Mouse (Mus musculus) intestine, embryonic 14.5 days (tissue): ENCODE data around the gene Traf6. TPM values are rescaled to one million over a fixed set of nuclear protein-coding genes. Genes with fewer than 3 reads are reported as not detected.
A peak's percentile ranks its signal among the peaks of the same experiment; 100 is the strongest.

Source experiments
- ATAC-seq: fragments of 200-750 bp; cut with Nextera tagmentation; replicated peaks from 2 replicates; pipeline ENCODE4 v1.8.0; 2017; ENCODE audit warnings: low read depth, moderate number of reproducible peaks, moderate TSS enrichment, moderate library complexity; ENCODE audit not compliant: low FRiP score, low TSS enrichment
- DNase-seq: peaks from one replicate; pipeline ENCODE4 v3.0.0-alpha.2; 2018; ENCODE audit warnings: low spot score
- H3K27ac ChIP-seq: fragments of 300-500 bp; sonication (generic); 2 replicates; pipeline ENCODE4 v1.5.1; 2014; ENCODE audit warnings: low read depth, mild to moderate bottlenecking, control low read depth
- H3K27me3 ChIP-seq: fragments of 300-500 bp; sonication (generic); replicated peaks from 2 replicates; pipeline ENCODE4 v1.6.1; 2014; ENCODE audit warnings: low read length, control low read depth; ENCODE audit not compliant: control insufficient read depth, insufficient read depth
- H3K36me3 ChIP-seq: fragments of 300-500 bp; sonication (generic); 2 replicates; pipeline ENCODE4 v1.6.1; 2014; ENCODE audit warnings: low read length, control low read depth; ENCODE audit not compliant: control insufficient read depth, insufficient read depth
- H3K4me1 ChIP-seq: fragments of 300-500 bp; sonication (generic); replicated peaks from 2 replicates; pipeline ENCODE4 v1.6.1; 2014; ENCODE audit warnings: low read length, control low read depth, mixed read lengths; ENCODE audit not compliant: control insufficient read depth, insufficient read depth
- H3K4me2 ChIP-seq: fragments of 300-500 bp; sonication (generic); 2 replicates; pipeline ENCODE4 v1.6.1; 2014; ENCODE audit warnings: low read length
- H3K4me3 ChIP-seq: fragments of 300-500 bp; sonication (generic); 2 replicates; pipeline ENCODE4 v1.5.1; 2014; ENCODE audit warnings: low read depth, low read length, control low read depth, mixed read lengths
- H3K9ac ChIP-seq: fragments of 300-500 bp; sonication (generic); 2 replicates; pipeline ENCODE4 v1.6.1; 2014; ENCODE audit warnings: mild to moderate bottlenecking, low read length
- H3K9me3 ChIP-seq: fragments of 300-500 bp; sonication (generic); 2 replicates; pipeline ENCODE4 v1.6.1; 2016; ENCODE audit warnings: low read length, control low read depth; ENCODE audit not compliant: control insufficient read depth
- WGBS: fragments of 180-500 bp; shearing (Covaris S2); extraction: QIAGEN DNeasy Blood & Tissue Kit; methylation state at CpG from one replicate; pipeline ENCODE4 v1.1.7; 2014; 5-methylcytosine and 5-hydroxymethylcytosine counted together
- polyA plus RNA-seq: library from polyadenylated mRNA; unstranded; fragments of >200 nt; fragmentation: Nextera tagmentation; extraction: Ambion mirVana; gene quantifications from 2 replicates; pipeline ENCODE4 v1.2.1, GENCODE M21; 2014

The Traf6 gene
- polyA plus RNA-seq, 1 experiment from 2014 or later: 14.1 TPM

DNA sequence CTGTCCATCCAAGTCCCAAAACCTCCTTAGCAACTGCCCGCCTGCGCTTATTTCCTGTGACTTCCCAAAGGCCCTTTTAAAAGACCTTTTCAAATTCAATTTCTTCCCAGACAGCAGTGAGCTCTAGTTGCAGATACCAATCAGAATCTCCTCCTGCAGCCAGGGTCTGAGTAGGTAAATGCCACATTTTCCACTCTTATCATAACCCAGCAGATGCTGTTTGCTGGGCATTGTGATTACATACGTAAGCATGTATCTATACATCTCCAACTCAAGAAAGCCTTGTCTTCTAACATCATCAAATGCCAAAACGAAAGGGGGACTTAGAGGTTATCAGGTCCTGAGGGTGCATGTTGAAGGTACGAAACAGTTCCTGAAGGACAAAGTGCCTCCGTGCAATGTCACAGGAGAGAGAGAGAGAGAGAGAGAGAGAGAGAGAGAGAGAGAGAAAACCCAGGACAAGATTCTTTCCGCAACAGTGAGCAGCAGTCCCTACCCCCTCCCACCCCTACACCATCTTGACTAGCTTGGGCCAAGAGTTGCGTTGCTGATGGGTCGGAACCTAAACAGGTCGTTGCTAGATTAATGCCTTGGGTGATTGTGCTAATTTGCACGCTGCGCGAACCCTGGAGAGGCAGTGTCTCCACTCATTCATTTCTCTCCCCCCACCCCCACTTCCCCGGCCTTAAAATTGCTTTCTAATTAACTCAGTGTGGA, 25.9 kb upstream of the Traf6 start:
- no peak for DNase-seq
- Histone ChIP-seq H3K4me2 (peak overlapping the region; percentile 39), H3K27me3 (no peaks in the 10 kb centered on the region), H3K9me3 (no peaks in the 10 kb centered on the region), H3K4me1 (0 out of 2 replicates have a peak, but pooled peaks cover 2% of the 10 kb centered on the region), H3K9ac (no peak overlapping the region), H3K4me3 (no peak overlapping the region), H3K27ac (no peak overlapping the region), H3K36me3 (no peaks in the 10 kb centered on the region)
- ATAC-seq: 0 out of 2 replicates have a peak, but pooled peaks have one; percentile 23
- WGBS: 47% methylated on average over 14 of the region's 14 CpGs

DNA sequence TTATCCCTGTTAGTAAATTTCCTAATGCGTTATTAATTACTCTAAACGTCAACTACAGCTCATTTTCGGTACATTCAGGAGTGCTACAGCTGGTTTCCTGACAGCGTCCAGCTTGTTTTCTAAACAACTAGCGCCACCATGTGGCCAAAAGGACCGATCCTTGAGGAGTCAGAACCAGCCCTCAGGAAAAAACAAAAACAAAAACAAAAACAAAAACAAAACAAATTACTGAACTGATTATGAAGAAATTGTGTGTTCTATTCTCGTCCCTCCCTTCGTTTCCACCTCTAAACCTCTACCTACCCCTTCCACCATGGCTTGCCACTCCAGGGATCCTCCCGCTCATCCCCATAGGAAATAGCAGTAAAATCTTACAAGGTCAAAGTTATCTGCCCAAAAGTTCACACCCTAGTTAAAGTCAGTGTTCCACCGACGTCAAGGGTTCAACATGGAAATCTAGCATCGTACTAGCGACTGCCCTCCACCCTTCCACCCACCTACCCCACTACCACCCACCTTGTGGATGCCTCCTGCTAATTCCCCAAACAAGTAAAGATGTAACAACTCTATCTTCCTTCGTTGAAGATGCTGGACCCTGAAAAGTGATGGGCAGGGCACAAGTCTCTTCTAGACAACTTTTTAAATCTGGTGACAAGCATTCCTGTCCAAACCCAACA, 25.2 kb upstream of the Traf6 start:
- Histone ChIP-seq H3K36me3 (no peaks in the 10 kb centered on the region), H3K4me3 (no peak overlapping the region), H3K9me3 (no peaks in the 10 kb centered on the region), H3K9ac (no peak overlapping the region), H3K27ac (no peak overlapping the region), H3K4me1 (0 out of 2 replicates have a peak, but pooled peaks cover 2% of the 10 kb centered on the region), H3K27me3 (no peaks in the 10 kb centered on the region), H3K4me2 (peak overlapping the region; percentile 39)
- ATAC-seq (0 out of 2 replicates have a peak, but pooled peaks have one; percentile 64), DNase-seq (peak; percentile 79)
- 18% methylated on average over 14 of the region's 14 CpGs for WGBS

DNA sequence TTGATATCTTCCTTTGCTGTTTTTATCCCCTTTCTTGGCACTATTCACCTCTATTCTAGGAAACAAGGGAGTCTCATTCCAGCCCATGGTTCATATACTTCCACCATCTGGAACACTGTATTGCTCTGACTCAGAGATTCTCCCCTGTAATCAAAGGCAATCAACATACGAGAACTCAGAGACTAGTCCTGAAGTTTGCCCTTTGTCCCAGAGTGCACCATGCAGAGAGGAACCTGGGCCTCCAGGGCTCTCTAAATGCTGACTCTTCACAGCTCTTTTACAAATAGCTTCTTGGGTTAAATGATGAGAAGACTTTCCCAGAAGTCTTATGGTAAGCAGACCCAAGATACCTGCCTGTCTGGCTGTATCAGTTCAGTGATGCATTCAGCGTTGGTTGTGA, 17.7 kb upstream of the Traf6 start:
- DNase-seq: no peak
- no peaks in the 10 kb centered on the region for H3K36me3 ChIP-seq
- no peak overlapping the region for H3K27ac ChIP-seq
- no peak overlapping the region for H3K4me2 ChIP-seq
- H3K4me1 ChIP-seq: no peaks in the 10 kb centered on the region
- no peak overlapping the region for H3K4me3 ChIP-seq
- no peak overlapping the region for H3K9ac ChIP-seq
- WGBS: 62% methylated on average over 2 of the region's 2 CpGs
- no peak for ATAC-seq
- no peaks in the 10 kb centered on the region for H3K27me3 ChIP-seq
- H3K9me3 ChIP-seq: no peaks in the 10 kb centered on the region

DNA sequence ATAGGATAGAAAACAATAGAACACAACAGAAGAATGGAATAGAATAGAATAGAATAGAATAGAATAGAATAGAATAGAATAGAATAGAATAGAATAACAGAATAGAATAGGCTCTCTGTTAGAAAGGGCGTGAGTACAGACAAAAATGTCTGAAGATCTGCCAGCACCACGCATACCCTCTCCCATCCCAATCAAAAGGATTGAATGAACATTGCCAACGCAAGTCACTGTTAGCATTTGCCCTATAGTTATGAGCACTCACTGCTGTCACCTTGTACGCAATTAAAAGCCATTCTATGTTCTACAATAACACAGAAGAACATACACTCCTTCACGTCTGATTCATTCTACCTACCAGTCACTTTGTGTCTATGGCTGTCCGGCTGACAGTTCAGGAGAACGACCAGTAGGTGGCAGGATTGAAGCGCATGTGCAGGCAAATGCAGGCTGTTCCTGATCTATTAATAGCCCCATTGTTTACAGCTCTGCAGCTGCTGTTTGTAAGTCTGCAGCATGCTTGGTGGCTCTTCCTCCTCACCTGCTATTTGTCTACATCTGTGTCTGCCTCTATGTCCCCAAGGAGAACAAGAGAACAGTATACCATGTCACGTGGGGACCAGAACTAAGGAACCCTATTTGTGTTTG, 13.0 kb upstream of the Traf6 start:
- no peak overlapping the region for H3K9ac ChIP-seq
- 23% methylated on average over 9 of the region's 9 CpGs for WGBS
- no peaks in the 10 kb centered on the region for H3K9me3 ChIP-seq
- ATAC-seq: peak; percentile 50
- H3K27ac ChIP-seq: no peak overlapping the region
- H3K4me2 ChIP-seq: no peak overlapping the region
- no peaks in the 10 kb centered on the region for H3K36me3 ChIP-seq
- no peaks in the 10 kb centered on the region for H3K27me3 ChIP-seq
- DNase-seq: peak; percentile 73
- no peak overlapping the region for H3K4me3 ChIP-seq
- no peaks in the 10 kb centered on the region for H3K4me1 ChIP-seq

DNA sequence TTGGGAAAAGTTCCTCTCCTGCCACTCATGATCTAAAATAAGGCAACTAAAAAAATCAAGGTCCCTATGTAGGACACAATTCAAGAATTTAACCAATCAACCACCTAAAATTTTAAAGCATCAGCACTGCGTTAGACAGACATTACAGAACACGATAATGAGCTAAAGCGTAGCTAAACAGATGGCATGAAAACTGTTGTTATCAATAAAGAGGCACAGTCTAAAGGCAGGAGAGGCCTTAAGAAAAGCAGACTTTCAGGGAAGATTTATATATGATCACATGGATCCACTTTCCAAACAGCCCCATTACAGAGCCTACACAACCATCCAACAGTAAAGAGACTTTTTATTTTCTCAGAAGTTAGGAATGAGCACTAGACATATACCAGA, 12.5 kb upstream of the Traf6 start:
- Histone ChIP-seq H3K36me3 (no peaks in the 10 kb centered on the region), H3K9ac (no peak overlapping the region), H3K4me2 (no peak overlapping the region), H3K4me3 (no peak overlapping the region), H3K4me1 (no peaks in the 10 kb centered on the region), H3K27me3 (no peaks in the 10 kb centered on the region), H3K9me3 (no peaks in the 10 kb centered on the region), H3K27ac (no peak overlapping the region)
- 90% methylated on average over 3 of the region's 3 CpGs for WGBS
- ATAC-seq (no peak), DNase-seq (no peak)

DNA sequence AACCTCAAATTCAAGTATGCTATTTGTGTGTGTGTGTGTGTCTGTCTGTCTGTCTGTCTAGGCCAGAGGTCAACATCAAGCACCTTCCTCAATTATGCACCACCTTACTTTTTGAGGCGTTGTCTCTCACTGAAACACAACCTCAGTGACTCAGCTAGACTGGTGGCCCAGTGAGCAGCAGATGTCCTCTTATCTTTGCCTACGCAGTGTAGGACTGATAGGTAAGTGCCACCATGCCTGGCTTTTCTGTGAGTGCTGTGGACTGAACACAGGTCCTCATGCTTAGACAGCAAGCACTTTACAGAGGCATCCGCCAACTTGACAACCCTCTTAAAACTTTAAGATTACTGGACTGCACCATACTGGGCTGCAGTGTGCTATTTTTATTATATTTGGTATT, 9.5 kb upstream of the Traf6 start:
- 90% methylated on average over 3 of the region's 3 CpGs for WGBS
- H3K27me3 ChIP-seq: no peaks in the 10 kb centered on the region
- DNase-seq: no peak

DNA sequence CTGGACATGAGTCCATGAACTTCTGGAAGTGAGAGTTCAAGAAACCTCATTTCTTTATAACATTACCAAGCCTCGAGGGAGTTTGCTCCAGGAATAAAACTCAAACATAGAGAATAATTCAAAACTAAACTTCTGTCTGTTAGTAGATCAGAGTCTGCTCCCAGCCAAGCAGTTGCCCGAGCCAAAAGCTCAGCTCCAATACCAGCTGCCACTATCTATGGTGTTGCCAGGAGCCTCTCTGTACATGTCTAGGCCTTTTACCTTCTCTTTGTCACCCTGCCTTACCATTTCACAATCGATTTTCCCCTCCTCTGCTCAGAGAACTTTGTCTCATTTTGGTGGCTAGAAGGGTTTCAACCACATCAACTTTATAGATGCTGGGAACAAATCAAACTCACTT, 4.7 kb upstream of the Traf6 start:
- no peaks in the 10 kb centered on the region for H3K36me3 ChIP-seq
- 72% methylated on average over 3 of the region's 3 CpGs for WGBS
- H3K4me2 ChIP-seq: no peak overlapping the region
- H3K4me1 ChIP-seq: no peaks in the 10 kb centered on the region
- no peaks in the 10 kb centered on the region for H3K27me3 ChIP-seq
- no peak overlapping the region for H3K4me3 ChIP-seq
- H3K9me3 ChIP-seq: no peaks in the 10 kb centered on the region
- ATAC-seq (no peak), DNase-seq (no peak)
- no peak overlapping the region for H3K9ac ChIP-seq
- no peak overlapping the region for H3K27ac ChIP-seq

More for the DNA sequence above, 9.5 kb upstream of the Traf6 start:
- Histone ChIP-seq H3K9me3 (no peaks in the 10 kb centered on the region), H3K9ac (no peak overlapping the region), H3K4me2 (no peak overlapping the region), H3K36me3 (no peaks in the 10 kb centered on the region), H3K4me3 (no peak overlapping the region), H3K27ac (no peak overlapping the region), H3K4me1 (no peaks in the 10 kb centered on the region)
- no peak for ATAC-seq

DNA sequence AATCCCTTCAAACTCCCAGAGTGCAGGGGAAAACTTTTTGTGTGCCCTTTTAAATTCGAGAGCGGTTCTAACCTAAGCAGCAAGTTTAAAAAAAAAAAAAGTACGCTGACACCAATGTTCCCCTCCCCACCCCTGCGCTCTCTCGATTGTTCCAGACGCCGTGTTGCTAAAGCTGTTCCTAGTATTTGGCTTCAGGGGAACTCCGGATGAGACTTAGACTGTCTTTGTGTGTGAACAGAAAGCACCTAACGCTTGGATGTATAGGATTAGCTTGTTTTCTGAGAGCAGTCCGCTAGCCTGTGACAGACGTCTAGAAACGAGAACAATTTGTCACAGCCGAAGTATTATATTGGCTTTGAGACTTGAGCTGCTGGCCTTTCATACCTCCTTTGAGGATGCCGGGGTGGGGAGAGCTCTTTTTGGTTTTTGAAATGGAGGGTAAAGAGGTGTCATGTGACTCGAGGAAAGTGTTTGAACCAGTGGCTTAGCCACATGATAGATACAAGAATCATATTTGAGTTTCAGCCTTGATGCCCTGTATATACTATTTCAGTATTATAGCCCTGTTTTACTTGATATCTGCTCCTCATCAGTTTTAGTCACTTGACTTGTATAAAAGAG, 1.0 kb downstream of the Traf6 start:
- DNase-seq: peak; percentile 56
- WGBS: 7% methylated on average over 15 of the region's 15 CpGs
- no peaks in the 10 kb centered on the region for H3K9me3 ChIP-seq

More for the DNA sequence above, 1.0 kb downstream of the Traf6 start:
- Histone ChIP-seq H3K4me1 (peaks cover 4% of the 10 kb centered on the region; the same call in 1 of the 2 replicates), H3K4me3 (peak overlapping the region; percentile 99), H3K27ac (no peak overlapping the region), H3K4me2 (peak overlapping the region; percentile 66), H3K36me3 (0 out of 2 replicates have a peak, but pooled peaks cover 5% of the 10 kb centered on the region), H3K9ac (peak overlapping the region; percentile 96), H3K27me3 (no peaks in the 10 kb centered on the region)
- ATAC-seq: no peak
